Mouse (Mus musculus): ENCODE data around the gene Gna14.

DNA sequence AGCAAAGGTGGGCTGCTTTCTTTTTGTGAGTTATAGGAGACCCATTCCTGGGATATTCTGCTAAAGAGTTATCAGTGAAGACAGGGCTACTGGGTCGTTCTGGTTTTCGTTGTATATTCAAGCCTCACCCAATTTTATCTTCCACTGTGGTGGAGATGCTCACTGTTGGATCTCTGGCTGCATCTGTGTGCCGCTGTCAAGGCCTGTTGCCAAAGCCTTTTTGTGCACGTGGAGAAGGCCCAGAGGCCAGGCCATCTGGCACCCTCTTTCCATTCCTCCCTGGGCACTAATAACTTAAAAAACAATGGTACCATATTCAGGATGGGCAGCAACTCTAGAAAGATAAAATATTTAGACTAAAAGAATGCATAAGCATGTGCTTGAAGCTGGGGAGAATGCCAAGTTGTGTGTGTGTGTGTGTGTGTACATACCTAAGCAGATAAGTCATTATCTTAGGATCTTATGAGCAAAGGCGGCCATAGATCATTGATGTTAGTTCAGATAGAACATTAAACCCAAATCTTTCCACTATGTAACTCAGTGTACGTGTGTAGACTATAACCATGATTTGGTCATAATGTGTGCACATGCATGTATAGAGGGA, 45.3 kb upstream of the Gna14 start:
- TF ChIP-seq CTCF (IDR thresholded peaks at IDR 0.05; ENCODE audit: borderline replicate concordance, insufficient read depth, low read depth, low read length) (no peak), POLR2A (IDR thresholded peaks at IDR 0.05; ENCODE audit: borderline replicate concordance, insufficient read depth, low read length) (no peak)

All from cerebellum, adult 2 months (tissue).